Mouse (Mus musculus) heart, adult 2 months (tissue): Measurements from ENCODE around the gene Kcng3.

Experiments
- EP300 ChIP-seq: fragments of 200-500 bp; IDR thresholded peaks from 2 replicates; pipeline ENCODE4 v1.6.1; 2011; ENCODE audit warnings: low read depth, low read length, control low read depth; ENCODE audit not compliant: insufficient read depth
- POLR2A ChIP-seq: fragments of 200-500 bp; IDR thresholded peaks from 2 replicates; pipeline ENCODE4 v1.6.1; 2011; ENCODE audit warnings: mild to moderate bottlenecking, low read depth, low read length, control low read depth; ENCODE audit not compliant: insufficient read depth

- TF ChIP-seq EP300, result no peak
- TF ChIP-seq POLR2A, result no peak
Observed at GRCm38 (mm10) chr17:83664761-83665160, 33.1 kb upstream of the Kcng3 start.
